Mouse (Mus musculus) central nervous system, embryonic 14 days (tissue): ENCODE measurements around the gene Aars. TPM values are rescaled to one million over a fixed set of nuclear protein-coding genes. Genes with fewer than 3 reads are reported as not detected.

Experiments
- polyA plus RNA-seq: library from polyadenylated mRNA; depleted of rRNA; stranded (reverse); fragments of >200 nt; gene quantifications from 2 replicates; pipeline ENCODE4 v1.2.3, GENCODE M21; 2012; rRNA removed

Gene Aars
- 66.6 and 67.7 TPM in 2 replicates for polyA plus RNA-seq

DNA sequence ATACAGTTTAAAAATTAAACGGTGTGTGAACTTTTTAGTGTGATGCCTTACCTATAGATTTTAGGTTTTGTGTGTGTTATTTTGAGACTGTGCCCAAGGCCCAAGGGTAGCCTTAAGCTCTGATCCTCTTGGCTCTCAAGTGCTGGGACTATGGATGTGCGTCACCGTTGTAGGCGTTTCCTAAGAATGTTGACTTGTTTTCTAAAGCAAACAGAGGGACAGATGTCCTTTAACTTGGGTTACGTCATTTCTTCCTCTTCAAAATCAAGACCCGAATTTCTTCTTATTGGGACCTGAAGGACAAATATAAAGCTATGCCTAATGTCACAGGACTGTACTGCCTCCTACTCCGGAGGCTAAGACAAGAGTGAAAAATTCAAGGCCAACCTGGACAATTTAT lies at the start of gene Aars:
TSS of gene Aars (plus strand) at position 229 of the 400 bp plus-strand sequence.

DNA sequence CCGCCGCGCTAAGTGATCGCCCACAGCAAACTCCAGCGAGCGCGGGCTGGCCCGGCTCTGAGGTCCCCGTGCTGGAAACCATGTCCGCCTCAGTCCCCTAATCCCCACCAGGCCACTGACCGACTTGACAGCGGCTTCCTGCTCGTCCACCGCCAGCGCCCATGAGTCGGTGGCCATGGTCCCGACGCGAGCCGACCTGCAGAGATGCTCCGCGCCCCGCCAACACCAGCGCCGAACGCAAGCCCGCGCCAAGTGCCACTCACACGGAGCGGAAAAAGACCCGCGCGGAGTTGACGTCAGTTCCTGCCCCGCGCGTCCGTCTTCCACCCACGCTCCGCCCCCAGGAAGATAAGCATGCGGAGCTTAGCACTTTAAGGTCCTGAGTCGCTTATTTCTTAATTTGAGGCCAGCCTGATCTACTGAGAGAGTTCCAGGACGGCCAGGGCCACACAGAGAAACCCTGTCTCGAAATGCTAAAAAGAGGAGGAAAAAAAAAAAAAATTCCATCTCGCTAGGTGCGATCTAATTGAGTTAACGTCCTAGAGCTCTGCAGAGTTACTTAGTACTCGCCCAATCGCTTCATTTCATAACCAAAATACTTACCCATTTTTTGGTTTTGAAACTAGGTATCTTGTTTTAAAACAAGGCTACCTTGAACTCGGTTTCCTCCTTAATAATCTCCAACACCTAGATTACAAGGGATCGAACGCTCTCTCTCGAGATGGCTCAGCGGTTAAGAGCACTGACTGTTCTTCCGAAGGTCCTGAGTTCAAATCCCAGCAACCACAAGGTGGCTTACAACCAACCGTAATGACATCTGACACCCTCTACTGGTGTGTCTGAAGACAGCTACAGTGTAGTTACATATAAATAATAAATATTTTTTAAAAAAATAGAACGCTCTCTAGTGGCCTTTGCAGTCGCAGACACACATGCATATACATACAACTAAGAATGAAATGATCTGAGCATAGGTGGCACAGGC lies 35.1 kb upstream of the Aars start, which contains the start of gene Ddx19a:
TSS of gene Ddx19a (minus strand) at position 254 of the 985 bp plus-strand sequence.

DNA sequence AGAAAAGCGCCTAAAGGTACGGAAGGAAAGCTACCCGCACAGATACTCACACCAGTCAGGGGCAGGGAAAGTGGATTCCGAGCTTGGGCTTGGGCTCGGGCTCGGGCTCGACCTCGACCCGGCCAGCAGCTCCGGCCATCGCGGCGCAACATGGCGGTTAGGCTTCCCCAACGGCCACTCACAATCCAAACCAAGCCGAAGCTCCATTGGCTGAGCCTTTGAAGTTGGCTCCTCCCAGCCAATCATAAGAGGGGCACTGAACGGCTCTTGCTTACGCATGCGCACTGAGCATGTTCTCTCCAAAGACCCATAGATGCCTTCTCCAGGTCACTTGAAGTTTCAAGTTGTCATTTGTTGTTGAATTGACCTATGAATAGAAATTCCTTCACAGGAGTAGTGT lies 1.4 kb upstream of the Aars start, which contains the start of gene Ddx19b:
TSS of gene Ddx19b (minus strand) at position 180 of the 400 bp plus-strand sequence.

DNA sequence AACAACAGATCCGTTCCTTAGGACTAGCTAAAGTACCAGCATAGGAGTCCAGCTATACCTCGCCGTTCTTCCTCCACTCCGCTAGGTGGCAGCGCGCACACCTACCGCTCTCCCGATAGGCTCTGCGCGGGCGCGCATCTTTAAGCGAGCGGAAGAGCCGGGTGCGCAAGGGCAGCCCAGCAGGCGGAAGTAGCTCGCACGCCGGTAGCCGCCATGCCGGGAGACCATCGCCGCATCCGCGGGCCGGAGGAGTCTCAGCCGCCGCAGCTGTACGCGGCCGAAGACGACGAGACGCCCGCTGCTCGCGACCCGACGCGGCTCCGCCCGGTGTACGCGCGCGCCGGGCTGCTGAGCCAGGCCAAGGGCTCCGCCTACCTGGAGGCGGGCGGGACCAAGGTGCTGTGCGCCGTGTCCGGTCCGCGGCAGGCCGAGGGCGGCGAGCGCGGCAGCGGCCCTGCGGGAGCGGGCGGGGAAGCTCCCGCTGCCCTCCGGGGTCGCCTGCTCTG lies 23.3 kb downstream of the Aars start, which contains the start of gene Exosc6:
TSS of gene Exosc6 (plus strand) at position 182 of the 506 bp plus-strand sequence.

DNA sequence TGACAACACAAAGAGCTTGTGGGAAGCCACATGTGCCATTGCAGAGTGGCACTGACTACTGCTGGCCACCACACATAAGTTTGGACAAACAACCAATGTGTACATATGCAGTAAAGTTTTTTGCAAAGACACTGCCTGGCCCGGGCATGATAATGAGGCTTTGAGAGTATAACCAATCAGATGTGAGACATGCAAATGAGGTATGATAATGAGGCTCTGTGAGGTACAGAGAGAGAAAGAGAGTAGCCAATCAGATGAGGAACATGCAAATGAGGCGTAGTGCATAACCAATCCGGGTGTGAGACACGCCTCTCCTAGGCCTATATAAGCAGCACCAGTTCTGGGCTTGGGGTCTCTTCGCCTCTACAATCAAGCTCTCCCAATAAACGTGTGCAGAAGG lies 59.4 kb downstream of the Aars start, which contains the start of gene Clec18a:
TSS of gene Clec18a (minus strand) at position 101 of the 400 bp plus-strand sequence.

DNA sequence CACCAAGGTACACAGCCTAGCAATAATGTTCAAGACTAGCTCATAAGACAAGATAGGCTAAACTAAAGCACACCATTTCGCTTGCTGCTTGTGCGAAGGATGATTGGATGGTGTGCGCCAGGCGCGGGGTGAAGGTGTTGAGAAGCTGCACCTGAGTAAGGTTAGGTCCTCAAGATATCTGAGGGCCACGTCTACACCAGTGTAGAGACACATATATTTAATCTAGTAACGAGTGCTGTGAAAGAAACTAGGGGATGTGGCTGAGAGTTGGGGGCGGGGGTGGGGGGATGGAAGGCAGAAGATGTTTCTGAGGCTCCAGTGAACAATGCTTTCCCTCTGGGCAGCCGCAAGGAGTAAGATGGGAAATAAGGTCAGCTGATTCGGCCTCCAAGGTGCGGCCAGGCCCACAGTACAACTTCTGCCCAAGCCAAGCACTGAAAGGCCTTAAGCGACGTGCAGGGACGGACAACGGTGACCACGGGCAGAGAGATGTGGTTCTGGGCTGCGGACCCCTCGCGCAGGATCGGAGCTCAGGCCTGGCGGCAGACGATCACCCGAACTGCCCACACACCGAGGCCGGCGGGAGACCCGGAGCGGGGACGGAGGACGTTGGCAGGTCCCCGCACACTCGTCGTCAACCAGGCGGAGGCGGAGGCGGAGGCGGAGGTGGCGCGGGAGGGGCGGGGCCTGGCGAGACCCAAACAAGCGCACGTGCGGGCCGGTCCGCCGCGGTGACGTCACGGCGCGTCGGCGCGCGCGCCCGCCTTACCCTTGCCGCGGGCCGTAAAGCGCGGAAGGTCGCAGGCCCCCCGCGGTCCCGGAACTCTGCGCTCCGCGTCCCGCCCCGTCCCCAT lies 61.1 kb downstream of the Aars start, which contains the start of gene Pdpr:
TSS of gene Pdpr (plus strand) at position 766 of the 854 bp plus-strand sequence.

Other genes starting within 250 kb of the Aars start
- 3.3 and 4.1 TPM in 2 replicates for gene Il34, start 227.2 kb upstream of the Aars start, polyA plus RNA-seq
- 42.6 and 45.9 TPM in 2 replicates for gene Cog4, start 186.5 kb upstream of the Aars start, polyA plus RNA-seq
- gene Sf3b3, start 186.4 kb upstream of the Aars start, polyA plus RNA-seq: 87.9 and 95.3 TPM in 2 replicates
- gene Fuk, start 130.7 kb upstream of the Aars start, polyA plus RNA-seq: 13.1 and 13.6 TPM in 2 replicates
- gene St3gal2, start 113.2 kb upstream of the Aars start, polyA plus RNA-seq: 26.0 and 27.0 TPM in 2 replicates
- gene Ddx19a, start 35.3 kb upstream of the Aars start, polyA plus RNA-seq: 53.2 and 53.8 TPM in 2 replicates
- 10.9 and 11.2 TPM in 2 replicates for gene Ddx19b, start 1.4 kb upstream of the Aars start, polyA plus RNA-seq
- gene Exosc6, start 23.2 kb downstream of the Aars start, polyA plus RNA-seq: not detected in 2 replicates
- gene Clec18a, start 59.3 kb downstream of the Aars start, polyA plus RNA-seq: 0.57 and 1.6 TPM in 2 replicates
- gene Pdpr, start 61.5 kb downstream of the Aars start, polyA plus RNA-seq: 10.1 and 11.1 TPM in 2 replicates
- gene Glg1, start 226.1 kb downstream of the Aars start, polyA plus RNA-seq: 49.2 and 52.5 TPM in 2 replicates